ENCODE assay signal across 8 mouse cellular contexts in the genomic region with DNA sequence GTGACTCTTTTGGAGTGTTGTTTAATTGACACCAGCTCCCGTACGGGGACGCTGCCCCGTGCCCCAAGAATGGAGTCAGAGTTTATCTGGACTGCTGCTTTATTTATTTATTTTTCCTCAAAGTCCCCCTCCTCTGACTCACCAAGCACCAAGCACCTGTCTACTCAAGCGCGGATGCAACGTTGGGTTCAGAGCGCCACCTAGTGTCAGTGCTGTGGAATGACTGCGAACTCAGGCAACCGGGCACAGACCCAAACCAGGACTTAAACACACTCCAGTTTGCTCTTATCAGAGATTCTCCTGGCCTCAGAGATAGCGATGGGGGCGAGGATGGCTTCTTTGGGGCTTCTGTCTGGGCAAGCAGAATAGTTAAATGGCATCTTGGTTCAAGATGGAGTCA. TPM values are rescaled to one million over a fixed set of nuclear protein-coding genes. Genes with fewer than 3 reads are reported as not detected.
DNase-seq lines count a peak whose midpoint lies in the region; ATAC-seq and TF ChIP-seq lines count a peak whose summit lies in the region.

No protein-coding gene starts in this region.

- no peak for ATAC-seq in heart, embryonic 12.5 days (ENCODE audit: insufficient number of reproducible peaks, low FRiP score)
- peak; percentile 76 for ATAC-seq in erythroblast, adult 5-6 weeks (replicated peaks; ENCODE audit: low FRiP score, poor library complexity, severe bottlenecking)

- peak; percentile 36 for DNase-seq in heart, adult 8-10 months (ENCODE audit: low spot score)
- DNase-seq in CD4-positive, CD25-positive, alpha-beta regulatory T cell, adult 2 months (ENCODE audit: low read depth, low spot score) = peak; percentile 91
- peak; percentile 70 to 74 for DNase-seq in kidney, postnatal 4 days
- DNase-seq in lung, postnatal 36 days = peak; percentile 62
- DNase-seq in spleen, postnatal 10 days (ENCODE audit: low spot score in 2 of 2) = peak; percentile 56 to 81

- no peak overlapping the region for H3K27ac ChIP-seq in heart, embryonic 12.5 days (ENCODE audit: poor library complexity, severe bottlenecking)
- no peak overlapping the region for H3K27ac ChIP-seq in bone marrow, adult 2 months (ENCODE audit: control insufficient read depth, insufficient read depth, low read depth, low read length, poor library complexity)

- WGBS in heart, embryonic 12.5 days = 2% methylated on average over 12 of the region's 12 CpGs
- WGBS in bone marrow, adult 2 months = 11% methylated on average over 12 of the region's 12 CpGs

- no peaks in the 10 kb centered on the region for H3K36me3 ChIP-seq in heart, embryonic 12.5 days

- TF ChIP-seq CTCF in bone marrow, adult 2 months (IDR thresholded peaks at IDR 0.05; ENCODE audit: control insufficient read depth, insufficient read depth, low read length) = peak; percentile 98

- no peaks in the 10 kb centered on the region for H3K4me1 ChIP-seq in heart, embryonic 12.5 days (replicated peaks)
- H3K4me1 ChIP-seq in bone marrow, adult 2 months (ENCODE audit: control insufficient read depth, insufficient read depth, low read length) = no peaks in the 10 kb centered on the region

- H3K9ac ChIP-seq in heart, embryonic 12.5 days = no peak overlapping the region

- 0 out of 2 replicates have a peak, but pooled peaks cover 11% of the 10 kb centered on the region for H3K27me3 ChIP-seq in heart, embryonic 12.5 days (replicated peaks)

- no peak overlapping the region for H3K4me2 ChIP-seq in heart, embryonic 12.5 days

- H3K9me3 ChIP-seq in heart, embryonic 12.5 days (replicated peaks) = no peaks in the 10 kb centered on the region

- no peak for TF ChIP-seq POLR2A in bone marrow, adult 2 months (IDR thresholded peaks at IDR 0.05; ENCODE audit: borderline replicate concordance, control insufficient read depth, low read depth, low read length)

- H3K4me3 ChIP-seq in heart, embryonic 12.5 days = no peak overlapping the region
- no peak overlapping the region for H3K4me3 ChIP-seq in bone marrow, adult 2 months (replicated peaks; ENCODE audit: control insufficient read depth, low read depth, low read length)

RNA-seq across cellular contexts. Expression of a gene that starts 25.0 kb away (rescaled TPM):
- total RNA-seq in heart, adult 8-10 months (2022) = under 1 TPM in 3 of 4 experiments, not detected in 1; 0.44 to 0.79 (median 0.46) TPM
- 0.21 TPM in 1 of 2 replicates, not detected in the other for polyA plus RNA-seq in heart, embryonic 12.5 days (2016; fragmentation: Nextera tagmentation; extraction: Ambion mirVana)
- 1.6 and 4.6 TPM in 2 replicates for polyA plus RNA-seq in bone marrow, adult 2 months (2011; ENCODE audit: insufficient read depth, insufficient read length, low replicate concordance, missing spikeins)
- total RNA-seq in erythroblast, adult 5-6 weeks (2015; ENCODE audit: low replicate concordance) = not detected in 2 replicates
- total RNA-seq in erythroblast, adult 5-6 weeks (2017; ENCODE audit: low replicate concordance) = not detected in 2 replicates

RNA-seq across cellular contexts. Expression of a gene that starts 38.1 kb away (rescaled TPM):
- total RNA-seq in heart, adult 8-10 months (2022) = 1 to 10 TPM; 1.7 to 2.0 (median 1.9) TPM
- polyA plus RNA-seq in heart, embryonic 12.5 days (2016; fragmentation: Nextera tagmentation; extraction: Ambion mirVana) = 0.24 and 0.28 TPM in 2 replicates
- polyA plus RNA-seq in bone marrow, adult 2 months (2011; ENCODE audit: insufficient read depth, insufficient read length, low replicate concordance, missing spikeins) = 2.7 and 3.6 TPM in 2 replicates
- total RNA-seq in erythroblast, adult 5-6 weeks (2015; ENCODE audit: low replicate concordance) = not detected in 2 replicates
- total RNA-seq in erythroblast, adult 5-6 weeks (2017; ENCODE audit: low replicate concordance) = not detected in 2 replicates

RNA-seq across cellular contexts. Expression of a gene that starts 39.6 kb away (rescaled TPM):
- not detected for total RNA-seq in heart, adult 8-10 months (2022)
- polyA plus RNA-seq in heart, embryonic 12.5 days (2016; fragmentation: Nextera tagmentation; extraction: Ambion mirVana) = not detected in 2 replicates
- not detected in 2 replicates for polyA plus RNA-seq in bone marrow, adult 2 months (2011; ENCODE audit: insufficient read depth, insufficient read length, low replicate concordance, missing spikeins)
- total RNA-seq in erythroblast, adult 5-6 weeks (2015; ENCODE audit: low replicate concordance) = not detected in 2 replicates
- not detected in 2 replicates for total RNA-seq in erythroblast, adult 5-6 weeks (2017; ENCODE audit: low replicate concordance)

Comparison
In these comparisons a context has a peak if more than half of its experiments do, and no peak if none do; other contexts are left out.
1. DNase-seq: peak in every context shown above with its lines; median percentile 91 in CD4-positive, CD25-positive, alpha-beta regulatory T cell, adult 2 months; 72 in kidney, postnatal 4 days; 68 in spleen, postnatal 10 days; 62 in lung, postnatal 36 days; 36 in heart, adult 8-10 months.